Mouse (Mus musculus): Measurements from ENCODE around the gene Npb.

DNA sequence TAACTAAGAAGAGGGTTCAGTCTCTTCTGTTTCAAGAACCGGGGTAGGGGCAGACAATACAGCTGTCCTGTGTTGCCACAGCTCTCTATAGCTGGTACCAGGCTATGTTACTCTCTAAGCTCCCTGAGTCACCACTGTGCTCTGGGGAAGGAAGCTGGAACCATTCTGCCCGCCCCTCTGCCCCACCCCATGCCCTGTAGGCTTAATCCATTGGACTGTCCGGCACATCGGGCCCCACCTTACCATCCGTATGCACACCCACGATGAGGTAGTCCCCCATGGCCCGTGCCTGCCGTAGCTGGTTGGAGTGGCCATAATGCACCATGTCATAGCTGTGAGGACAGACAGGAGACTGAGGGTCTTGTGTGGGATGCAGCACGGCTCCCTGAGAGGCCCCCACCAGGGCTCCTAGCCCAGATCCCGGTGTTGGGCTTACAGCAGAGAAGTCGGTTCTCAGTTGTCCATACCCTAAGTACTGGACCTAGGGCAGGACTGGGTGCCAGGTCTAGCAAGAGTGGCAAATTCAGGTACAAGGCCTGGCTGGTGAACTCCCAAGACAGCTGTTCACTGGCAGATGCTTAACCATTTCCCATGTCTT is 7.4 kb downstream of the Npb start:
- TF ChIP-seq CTCF (IDR thresholded peaks at IDR 0.05; ENCODE audit: low read depth), result no peak
- no peak for TF ChIP-seq EP300 (optimal IDR thresholded peaks at IDR 0.05)

Data from stomach, postnatal 0 days (tissue).